Mouse (Mus musculus): Measurements from ENCODE around the gene Mrpl1. TPM values are rescaled to one million over a fixed set of nuclear protein-coding genes. Genes with fewer than 3 reads are reported as not detected.

Gene Mrpl1
- polyA plus RNA-seq, 1 experiment from 2014 or later, result 16.4 TPM

GRCm38 (mm10) chr5:96176879-96177358, 32.4 kb upstream of the Mrpl1 start:
- 73% methylated on average over 11 of the region's 11 CpGs for WGBS
- no peaks in the 10 kb centered on the region for H3K36me3 ChIP-seq (ENCODE audit: control insufficient read depth, insufficient read depth)
- H3K4me2 ChIP-seq (replicated peaks; ENCODE audit: low read depth), result no peak overlapping the region
- no peaks in the 10 kb centered on the region for H3K9me3 ChIP-seq (ENCODE audit: control insufficient read depth)
- no peaks in the 10 kb centered on the region for H3K4me1 ChIP-seq (replicated peaks; ENCODE audit: control insufficient read depth, insufficient read depth, low read length)
- no peaks in the 10 kb centered on the region for H3K27me3 ChIP-seq (replicated peaks; ENCODE audit: control insufficient read depth, insufficient read depth, low read length)
- no peak overlapping the region for H3K27ac ChIP-seq (ENCODE audit: low read depth, low read length)
- TF ChIP-seq CTCF (IDR thresholded peaks at IDR 0.05; ENCODE audit: low read depth), result no peak
- H3K4me3 ChIP-seq (ENCODE audit: low read depth, low read length), result no peak overlapping the region
- ATAC-seq, result no peak
- no peak overlapping the region for H3K9ac ChIP-seq (ENCODE audit: low read depth, low read length)

DNA sequence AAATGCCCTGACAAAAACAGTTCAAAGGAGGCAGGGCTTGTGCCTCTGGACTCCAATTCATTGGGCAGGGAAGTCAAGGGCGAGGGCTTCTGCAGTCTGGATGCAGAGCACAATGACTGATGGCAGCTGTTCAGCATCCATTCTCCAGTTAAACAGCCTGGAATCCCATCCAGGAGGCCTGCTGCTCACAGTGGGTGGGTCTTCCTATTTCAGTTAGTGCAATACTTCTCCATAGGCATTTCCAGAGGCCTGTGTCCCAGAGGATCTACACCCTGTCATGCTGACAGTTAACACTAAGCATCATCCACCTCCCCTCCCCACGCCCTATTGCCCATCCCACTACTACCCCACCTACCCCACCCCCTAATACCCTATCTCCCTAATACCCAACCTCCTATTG, 26.1 kb upstream of the Mrpl1 start:
- Histone ChIP-seq H3K4me3 (ENCODE audit: low read depth, low read length) (no peak overlapping the region), H3K27me3 (replicated peaks; ENCODE audit: control insufficient read depth, insufficient read depth, low read length) (no peaks in the 10 kb centered on the region), H3K9ac (ENCODE audit: low read depth, low read length) (no peak overlapping the region), H3K4me2 (replicated peaks; ENCODE audit: low read depth) (no peak overlapping the region), H3K27ac (ENCODE audit: low read depth, low read length) (no peak overlapping the region), H3K9me3 (ENCODE audit: control insufficient read depth) (no peaks in the 10 kb centered on the region), H3K36me3 (ENCODE audit: control insufficient read depth, insufficient read depth) (no peaks in the 10 kb centered on the region), H3K4me1 (replicated peaks; ENCODE audit: control insufficient read depth, insufficient read depth, low read length) (no peaks in the 10 kb centered on the region)
- ATAC-seq, result no peak
- no peak for TF ChIP-seq CTCF (IDR thresholded peaks at IDR 0.05; ENCODE audit: low read depth)
- WGBS, result 82% methylated on average over 2 of the region's 2 CpGs

- no peak for TF ChIP-seq CTCF (IDR thresholded peaks at IDR 0.05; ENCODE audit: low read depth)
- 50% methylated on average over 2 of the region's 2 CpGs for WGBS
- no peak overlapping the region for H3K4me3 ChIP-seq (ENCODE audit: low read depth, low read length)
- H3K27me3 ChIP-seq (replicated peaks; ENCODE audit: control insufficient read depth, insufficient read depth, low read length), result no peaks in the 10 kb centered on the region
- H3K9me3 ChIP-seq (ENCODE audit: control insufficient read depth), result no peaks in the 10 kb centered on the region
- no peak for ATAC-seq
- H3K4me2 ChIP-seq (replicated peaks; ENCODE audit: low read depth), result no peak overlapping the region
- no peaks in the 10 kb centered on the region for H3K36me3 ChIP-seq (ENCODE audit: control insufficient read depth, insufficient read depth)
- H3K4me1 ChIP-seq (replicated peaks; ENCODE audit: control insufficient read depth, insufficient read depth, low read length), result no peaks in the 10 kb centered on the region
- no peak overlapping the region for H3K27ac ChIP-seq (ENCODE audit: low read depth, low read length)
- H3K9ac ChIP-seq (ENCODE audit: low read depth, low read length), result no peak overlapping the region
Observed at GRCm38 (mm10) chr5:96183987-96184386, 25.3 kb upstream of the Mrpl1 start.

GRCm38 (mm10) chr5:96189761-96190160, 19.5 kb upstream of the Mrpl1 start:
- H3K27me3 ChIP-seq (replicated peaks; ENCODE audit: control insufficient read depth, insufficient read depth, low read length), result no peaks in the 10 kb centered on the region
- no peak for TF ChIP-seq CTCF (IDR thresholded peaks at IDR 0.05; ENCODE audit: low read depth)
- no peak for ATAC-seq
- H3K4me3 ChIP-seq (ENCODE audit: low read depth, low read length), result no peak overlapping the region
- no peak overlapping the region for H3K9ac ChIP-seq (ENCODE audit: low read depth, low read length)
- no peaks in the 10 kb centered on the region for H3K4me1 ChIP-seq (replicated peaks; ENCODE audit: control insufficient read depth, insufficient read depth, low read length)
- H3K36me3 ChIP-seq (ENCODE audit: control insufficient read depth, insufficient read depth), result no peaks in the 10 kb centered on the region
- no peak overlapping the region for H3K4me2 ChIP-seq (replicated peaks; ENCODE audit: low read depth)
- H3K27ac ChIP-seq (ENCODE audit: low read depth, low read length), result no peak overlapping the region
- no peaks in the 10 kb centered on the region for H3K9me3 ChIP-seq (ENCODE audit: control insufficient read depth)
- WGBS, result 76% methylated on average over 1 of the region's 1 CpGs

DNA sequence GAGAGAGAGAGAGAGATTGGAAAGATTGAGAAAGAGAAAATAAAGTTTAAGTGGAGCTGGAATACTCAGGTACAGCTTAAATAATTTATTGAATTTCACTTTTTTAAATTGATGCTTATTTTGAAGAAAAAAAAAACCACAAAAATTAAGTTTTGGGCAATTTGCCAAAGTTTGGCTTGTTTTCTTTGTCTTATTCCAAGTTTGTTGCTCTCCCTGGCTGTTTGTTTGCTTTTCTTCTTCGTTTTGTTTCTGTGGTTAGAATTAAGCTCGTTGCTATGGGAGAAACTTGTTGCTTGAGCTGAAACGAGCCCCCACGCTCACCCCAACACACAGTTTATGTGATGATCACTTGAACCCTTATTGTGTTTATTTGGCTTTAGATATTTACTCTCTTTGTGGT, 18.0 kb upstream of the Mrpl1 start:
- no peak overlapping the region for H3K9ac ChIP-seq (ENCODE audit: low read depth, low read length)
- no peaks in the 10 kb centered on the region for H3K4me1 ChIP-seq (replicated peaks; ENCODE audit: control insufficient read depth, insufficient read depth, low read length)
- WGBS, result 35% methylated on average over 4 of the region's 4 CpGs
- no peak overlapping the region for H3K4me3 ChIP-seq (ENCODE audit: low read depth, low read length)
- ATAC-seq, result no peak
- no peak overlapping the region for H3K27ac ChIP-seq (ENCODE audit: low read depth, low read length)
- no peaks in the 10 kb centered on the region for H3K36me3 ChIP-seq (ENCODE audit: control insufficient read depth, insufficient read depth)
- H3K4me2 ChIP-seq (replicated peaks; ENCODE audit: low read depth), result no peak overlapping the region
- H3K9me3 ChIP-seq (ENCODE audit: control insufficient read depth), result no peaks in the 10 kb centered on the region
- TF ChIP-seq CTCF (IDR thresholded peaks at IDR 0.05; ENCODE audit: low read depth), result no peak
- no peaks in the 10 kb centered on the region for H3K27me3 ChIP-seq (replicated peaks; ENCODE audit: control insufficient read depth, insufficient read depth, low read length)

- Histone ChIP-seq H3K27me3 (replicated peaks; ENCODE audit: control insufficient read depth, insufficient read depth, low read length) (no peaks in the 10 kb centered on the region), H3K36me3 (ENCODE audit: control insufficient read depth, insufficient read depth) (no peaks in the 10 kb centered on the region), H3K27ac (ENCODE audit: low read depth, low read length) (no peak overlapping the region), H3K9me3 (ENCODE audit: control insufficient read depth) (no peaks in the 10 kb centered on the region), H3K9ac (ENCODE audit: low read depth, low read length) (no peak overlapping the region), H3K4me2 (replicated peaks; ENCODE audit: low read depth) (no peak overlapping the region), H3K4me1 (replicated peaks; ENCODE audit: control insufficient read depth, insufficient read depth, low read length) (no peaks in the 10 kb centered on the region), H3K4me3 (ENCODE audit: low read depth, low read length) (no peak overlapping the region)
- 58% methylated on average over 2 of the region's 2 CpGs for WGBS
- no peak for ATAC-seq
- no peak for TF ChIP-seq CTCF (IDR thresholded peaks at IDR 0.05; ENCODE audit: low read depth)
Observed at GRCm38 (mm10) chr5:96196547-96197052, 12.7 kb upstream of the Mrpl1 start.

GRCm38 (mm10) chr5:96198271-96198670, 11.0 kb upstream of the Mrpl1 start:
- no peaks in the 10 kb centered on the region for H3K36me3 ChIP-seq (ENCODE audit: control insufficient read depth, insufficient read depth)
- H3K4me1 ChIP-seq (replicated peaks; ENCODE audit: control insufficient read depth, insufficient read depth, low read length), result no peaks in the 10 kb centered on the region
- TF ChIP-seq CTCF (IDR thresholded peaks at IDR 0.05; ENCODE audit: low read depth), result no peak
- no peak overlapping the region for H3K4me2 ChIP-seq (replicated peaks; ENCODE audit: low read depth)
- H3K4me3 ChIP-seq (ENCODE audit: low read depth, low read length), result no peak overlapping the region
- H3K27me3 ChIP-seq (replicated peaks; ENCODE audit: control insufficient read depth, insufficient read depth, low read length), result no peaks in the 10 kb centered on the region
- no peak overlapping the region for H3K27ac ChIP-seq (ENCODE audit: low read depth, low read length)
- 68% methylated on average over 6 of the region's 6 CpGs for WGBS
- ATAC-seq, result no peak
- H3K9me3 ChIP-seq (ENCODE audit: control insufficient read depth), result no peaks in the 10 kb centered on the region
- no peak overlapping the region for H3K9ac ChIP-seq (ENCODE audit: low read depth, low read length)
